Mouse (Mus musculus): ENCODE data around the gene Cdh16. TPM values are rescaled to one million over a fixed set of nuclear protein-coding genes. Genes with fewer than 3 reads are reported as not detected.

The Cdh16 gene
- polyA plus RNA-seq, 1 experiment from 2014 or later = not detected

DNA sequence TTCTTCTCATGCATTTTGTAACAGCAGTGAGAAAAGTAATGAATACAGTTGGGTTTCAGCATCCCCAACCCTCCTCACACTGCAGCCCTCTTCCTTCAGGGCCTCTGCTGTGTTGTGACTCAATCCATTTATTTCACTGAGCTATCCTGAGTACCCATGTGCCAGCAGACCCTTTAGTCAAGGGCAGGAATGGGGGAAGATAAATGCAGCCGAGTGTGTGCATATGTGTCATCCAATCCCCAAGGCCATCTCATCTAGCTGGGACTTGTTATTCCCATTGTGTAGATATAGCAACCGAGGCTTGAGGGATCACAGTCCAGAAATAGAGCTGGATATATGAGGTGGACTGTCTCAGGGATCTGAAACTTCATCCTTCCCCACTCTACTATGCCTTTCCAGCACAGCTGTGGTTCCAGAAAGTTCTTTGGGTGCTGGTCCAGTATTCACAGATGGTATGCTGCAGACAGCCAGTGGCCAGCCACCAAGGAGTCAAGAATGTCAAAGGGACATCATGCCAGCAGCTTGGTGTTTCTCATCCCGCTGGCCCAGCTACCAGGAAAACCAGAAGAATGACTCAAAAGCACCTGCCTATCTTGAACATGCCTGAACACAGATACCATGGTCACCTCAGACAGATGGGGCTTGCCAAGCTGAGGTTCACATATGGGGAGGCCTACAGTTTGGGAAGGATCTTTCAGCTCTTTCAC is 11.0 kb upstream of the Cdh16 start:
- Histone ChIP-seq H3K27me3 (replicated peaks; ENCODE audit: control insufficient read depth, insufficient read depth, low read length) (peaks cover 3% of the 10 kb centered on the region), H3K4me3 (ENCODE audit: low read length) (no peak overlapping the region), H3K4me2 (ENCODE audit: low read length) (no peak overlapping the region), H3K36me3 (ENCODE audit: control insufficient read depth, insufficient read depth, low read length) (peaks cover 12% of the 10 kb centered on the region), H3K4me1 (ENCODE audit: control insufficient read depth, insufficient read depth, low read depth, low read length) (peaks cover 8% of the 10 kb centered on the region), H3K27ac (ENCODE audit: low read depth, low read length) (no peak overlapping the region), H3K9me3 (ENCODE audit: control insufficient read depth, low read length) (no peaks in the 10 kb centered on the region), H3K9ac (ENCODE audit: low read depth, low read length) (no peak overlapping the region)
- WGBS = 98% methylated on average over 3 of the region's 3 CpGs
- ATAC-seq = no peak

DNA sequence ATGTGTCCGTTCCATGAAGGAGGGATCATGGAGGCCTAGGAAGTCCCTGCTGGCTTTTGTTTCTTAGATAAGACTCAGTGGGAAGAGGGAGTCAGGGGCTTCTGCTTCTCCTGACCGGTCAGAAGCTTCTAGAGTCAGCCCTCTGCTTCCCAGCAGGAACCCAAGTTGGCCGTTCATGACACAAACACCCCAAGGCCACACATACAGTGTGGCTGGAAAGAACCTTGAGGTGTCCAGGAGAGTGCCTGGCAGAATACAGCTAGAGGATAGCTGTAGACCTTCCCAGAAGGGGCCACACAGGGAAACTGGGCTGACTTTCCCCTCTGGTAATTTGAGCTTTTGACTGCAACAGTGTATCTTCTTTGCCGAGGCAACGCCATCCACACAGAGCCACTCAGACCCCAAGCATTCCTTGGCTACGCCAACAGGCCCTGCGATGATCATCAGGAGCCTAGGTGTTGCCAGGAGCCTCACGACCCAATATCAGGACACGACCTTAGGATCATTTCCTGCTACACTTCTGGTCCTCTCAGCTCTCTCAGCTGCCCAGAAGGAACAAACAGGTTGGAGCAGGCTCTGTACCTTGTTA is 9.1 kb upstream of the Cdh16 start:
- Histone ChIP-seq H3K4me2 (ENCODE audit: low read length) (no peak overlapping the region), H3K4me3 (ENCODE audit: low read length) (no peak overlapping the region), H3K9ac (ENCODE audit: low read depth, low read length) (no peak overlapping the region), H3K36me3 (ENCODE audit: control insufficient read depth, insufficient read depth, low read length) (peaks cover 9% of the 10 kb centered on the region; the same call in 1 of the 2 replicates), H3K4me1 (ENCODE audit: control insufficient read depth, insufficient read depth, low read depth, low read length) (peaks cover 7% of the 10 kb centered on the region), H3K9me3 (ENCODE audit: control insufficient read depth, low read length) (no peaks in the 10 kb centered on the region), H3K27me3 (replicated peaks; ENCODE audit: control insufficient read depth, insufficient read depth, low read length) (peaks cover 13% of the 10 kb centered on the region), H3K27ac (ENCODE audit: low read depth, low read length) (no peak overlapping the region)
- WGBS = 69% methylated on average over 9 of the region's 9 CpGs
- ATAC-seq = no peak

GRCm38 (mm10) chr8:104632486-104632885 is 8.3 kb upstream of the Cdh16 start:
- Histone ChIP-seq H3K9ac (ENCODE audit: low read depth, low read length) (no peak overlapping the region), H3K36me3 (ENCODE audit: control insufficient read depth, insufficient read depth, low read length) (peaks cover 9% of the 10 kb centered on the region; the same call in 1 of the 2 replicates), H3K9me3 (ENCODE audit: control insufficient read depth, low read length) (no peaks in the 10 kb centered on the region), H3K27ac (ENCODE audit: low read depth, low read length) (no peak overlapping the region), H3K4me2 (ENCODE audit: low read length) (no peak overlapping the region), H3K4me1 (ENCODE audit: control insufficient read depth, insufficient read depth, low read depth, low read length) (peaks cover 7% of the 10 kb centered on the region), H3K4me3 (ENCODE audit: low read length) (no peak overlapping the region), H3K27me3 (replicated peaks; ENCODE audit: control insufficient read depth, insufficient read depth, low read length) (peaks cover 13% of the 10 kb centered on the region)
- peak; percentile 75 for ATAC-seq
- WGBS = 56% methylated on average over 6 of the region's 6 CpGs

DNA sequence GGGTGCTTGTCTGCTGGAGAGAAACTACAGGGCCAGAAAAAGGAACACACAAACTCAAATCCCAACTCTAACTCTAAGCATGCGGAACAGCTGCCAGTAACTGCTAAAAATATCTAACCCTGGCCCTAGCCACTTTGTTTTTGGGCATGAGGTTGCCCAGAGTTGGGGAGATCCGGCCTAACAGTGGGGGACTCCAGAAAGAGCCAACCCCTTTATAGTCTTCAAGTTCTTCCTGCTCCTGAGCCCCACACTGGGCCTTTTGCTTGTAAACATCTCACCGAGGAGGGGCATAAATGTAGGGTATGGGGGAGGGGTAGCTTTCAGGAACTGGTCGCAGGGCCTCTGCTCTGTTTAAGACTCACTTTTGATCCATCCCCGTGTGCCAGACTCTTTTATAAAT is 7.8 kb upstream of the Cdh16 start:
- H3K4me3 ChIP-seq (ENCODE audit: low read length) = no peak overlapping the region
- no peak overlapping the region for H3K4me2 ChIP-seq (ENCODE audit: low read length)
- 26% methylated on average over 5 of the region's 5 CpGs for WGBS
- peaks cover 7% of the 10 kb centered on the region for H3K4me1 ChIP-seq (ENCODE audit: control insufficient read depth, insufficient read depth, low read depth, low read length)
- peaks cover 13% of the 10 kb centered on the region for H3K27me3 ChIP-seq (replicated peaks; ENCODE audit: control insufficient read depth, insufficient read depth, low read length)
- peaks cover 9% of the 10 kb centered on the region; the same call in 1 of the 2 replicates for H3K36me3 ChIP-seq (ENCODE audit: control insufficient read depth, insufficient read depth, low read length)
- no peak for ATAC-seq
- no peak overlapping the region for H3K27ac ChIP-seq (ENCODE audit: low read depth, low read length)
- H3K9ac ChIP-seq (ENCODE audit: low read depth, low read length) = no peak overlapping the region
- H3K9me3 ChIP-seq (ENCODE audit: control insufficient read depth, low read length) = no peaks in the 10 kb centered on the region

DNA sequence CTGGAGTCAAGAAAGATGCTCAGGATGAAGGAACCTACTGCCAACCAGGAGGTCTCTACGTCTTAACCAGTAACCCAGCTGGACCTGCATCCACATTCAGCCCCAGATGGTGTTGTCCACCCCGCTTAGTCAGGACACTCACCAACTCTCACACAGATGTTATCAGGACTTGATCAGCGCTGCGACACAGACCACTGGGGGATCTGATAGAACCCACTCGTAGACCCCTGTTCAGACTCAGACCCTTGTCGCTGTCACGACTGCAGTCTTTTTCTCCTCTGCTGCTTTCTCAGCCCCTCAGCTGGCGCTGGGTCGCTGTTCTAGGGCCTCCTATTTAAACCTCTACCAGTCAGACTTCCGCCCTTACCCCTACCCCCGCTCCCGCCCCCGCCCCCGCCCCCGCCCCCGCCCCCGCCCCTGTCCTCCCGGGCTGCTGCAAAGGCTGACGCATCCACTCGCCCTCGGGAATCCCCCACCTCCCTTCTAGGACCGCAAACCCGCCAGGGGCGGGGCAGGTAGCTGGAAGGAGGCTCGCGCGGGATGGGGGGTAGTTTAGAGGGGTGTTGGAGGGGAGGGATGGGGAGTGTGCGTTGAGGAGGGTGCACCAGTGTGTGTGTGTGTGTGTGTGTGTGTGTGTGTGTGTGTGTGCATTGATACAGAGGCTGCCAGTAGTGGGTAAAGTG is 6.9 kb upstream of the Cdh16 start, which contains the start of gene Rrad:
Rrad (minus strand) TSS at position 347 of the 683 bp plus-strand sequence.
- Histone ChIP-seq H3K27me3 (replicated peaks; ENCODE audit: control insufficient read depth, insufficient read depth, low read length) (peaks cover 13% of the 10 kb centered on the region), H3K36me3 (ENCODE audit: control insufficient read depth, insufficient read depth, low read length) (peaks cover 9% of the 10 kb centered on the region; the same call in 1 of the 2 replicates), H3K27ac (ENCODE audit: low read depth, low read length) (no peak within 1 kb of the TSS), H3K4me1 (ENCODE audit: control insufficient read depth, insufficient read depth, low read depth, low read length) (peaks cover 7% of the 10 kb centered on the region), H3K9ac (ENCODE audit: low read depth, low read length) (peak within 1 kb of the TSS; percentile 56), H3K9me3 (ENCODE audit: control insufficient read depth, low read length) (no peaks in the 10 kb centered on the region), H3K4me3 (ENCODE audit: low read length) (peak within 1 kb of the TSS; percentile 39), H3K4me2 (ENCODE audit: low read length) (peak within 1 kb of the TSS; percentile 64)
- ATAC-seq = peak; percentile 38
- WGBS = under 1% methylated on average over 21 of the region's 28 CpGs

GRCm38 (mm10) chr8:104630574-104630973 is 6.4 kb upstream of the Cdh16 start:
- peak overlapping the region; percentile 64 for H3K4me2 ChIP-seq (ENCODE audit: low read length)
- peaks cover 5% of the 10 kb centered on the region; the same call in 1 of the 2 replicates for H3K36me3 ChIP-seq (ENCODE audit: control insufficient read depth, insufficient read depth, low read length)
- H3K27me3 ChIP-seq (replicated peaks; ENCODE audit: control insufficient read depth, insufficient read depth, low read length) = peaks cover 13% of the 10 kb centered on the region
- peaks cover 7% of the 10 kb centered on the region for H3K4me1 ChIP-seq (ENCODE audit: control insufficient read depth, insufficient read depth, low read depth, low read length)
- H3K4me3 ChIP-seq (ENCODE audit: low read length) = peak overlapping the region; percentile 39
- no peak for ATAC-seq
- peak overlapping the region; percentile 56 for H3K9ac ChIP-seq (ENCODE audit: low read depth, low read length)
- H3K9me3 ChIP-seq (ENCODE audit: control insufficient read depth, low read length) = no peaks in the 10 kb centered on the region
- H3K27ac ChIP-seq (ENCODE audit: low read depth, low read length) = no peak overlapping the region
- WGBS = under 1% methylated on average over 29 of the region's 36 CpGs

- peak overlapping the region; percentile 64 for H3K4me2 ChIP-seq (ENCODE audit: low read length)
- no peak overlapping the region for H3K9ac ChIP-seq (ENCODE audit: low read depth, low read length)
- H3K4me3 ChIP-seq (ENCODE audit: low read length) = peak overlapping the region; percentile 39
- no peaks in the 10 kb centered on the region for H3K9me3 ChIP-seq (ENCODE audit: control insufficient read depth, low read length)
- no peak overlapping the region for H3K27ac ChIP-seq (ENCODE audit: low read depth, low read length)
- 43% methylated on average over 8 of the region's 8 CpGs for WGBS
- peaks cover 7% of the 10 kb centered on the region for H3K4me1 ChIP-seq (ENCODE audit: control insufficient read depth, insufficient read depth, low read depth, low read length)
- peaks cover 13% of the 10 kb centered on the region for H3K27me3 ChIP-seq (replicated peaks; ENCODE audit: control insufficient read depth, insufficient read depth, low read length)
- ATAC-seq = no peak
- peaks cover 2% of the 10 kb centered on the region; the same call in 1 of the 2 replicates for H3K36me3 ChIP-seq (ENCODE audit: control insufficient read depth, insufficient read depth, low read length)
Observed at GRCm38 (mm10) chr8:104630111-104630479, 5.9 kb upstream of the Cdh16 start.

DNA sequence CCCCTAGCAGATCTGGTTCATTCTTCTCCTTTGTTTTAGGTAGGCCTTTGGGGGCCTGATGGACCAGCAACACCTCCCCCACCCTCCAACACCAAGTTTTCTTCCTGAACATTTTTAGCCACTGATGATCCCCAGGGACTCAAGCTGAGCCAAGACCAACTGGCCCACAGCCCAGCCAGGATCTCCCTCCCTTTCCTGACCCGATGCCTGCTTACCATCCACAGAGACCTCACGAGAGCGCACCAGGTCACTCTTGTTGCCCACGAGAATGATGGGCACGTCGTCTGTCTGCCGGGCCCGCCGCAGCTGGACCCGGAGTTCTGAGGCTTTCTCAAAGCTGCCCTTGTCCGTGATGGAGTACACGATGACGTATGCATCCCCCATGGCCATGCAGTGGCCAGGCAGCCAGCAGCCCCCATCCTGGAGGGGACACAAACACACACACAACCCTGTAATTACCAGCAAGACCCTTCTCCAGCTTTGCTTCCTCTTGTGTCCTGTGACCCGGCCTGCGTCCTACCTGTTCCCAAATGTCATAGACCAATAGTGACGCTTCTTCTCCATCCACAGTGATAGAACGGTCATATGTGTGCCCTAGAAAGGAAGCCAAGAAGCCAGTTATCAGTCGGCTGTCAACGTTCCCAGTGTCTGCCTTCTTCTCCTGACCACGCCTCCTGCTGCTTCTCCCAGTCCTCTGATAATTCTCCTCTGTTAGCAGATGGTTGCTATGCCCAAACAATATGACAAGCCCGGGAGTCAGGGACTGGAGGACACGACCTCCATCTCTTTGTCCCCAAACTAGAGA is 5.3 kb upstream of the Cdh16 start:
- Histone ChIP-seq H3K9me3 (ENCODE audit: control insufficient read depth, low read length) (no peaks in the 10 kb centered on the region), H3K27me3 (replicated peaks; ENCODE audit: control insufficient read depth, insufficient read depth, low read length) (peaks cover 13% of the 10 kb centered on the region), H3K27ac (ENCODE audit: low read depth, low read length) (no peak overlapping the region), H3K9ac (ENCODE audit: low read depth, low read length) (no peak overlapping the region), H3K4me1 (ENCODE audit: control insufficient read depth, insufficient read depth, low read depth, low read length) (peaks cover 7% of the 10 kb centered on the region), H3K4me3 (ENCODE audit: low read length) (no peak overlapping the region; the same call in 1 of the 2 replicates), H3K36me3 (ENCODE audit: control insufficient read depth, insufficient read depth, low read length) (no peaks in the 10 kb centered on the region), H3K4me2 (ENCODE audit: low read length) (no peak overlapping the region)
- ATAC-seq = no peak
- 78% methylated on average over 22 of the region's 22 CpGs for WGBS

Data from hindbrain, embryonic 16.5 days (tissue).